Mouse (Mus musculus) cerebellum, postnatal 10 days (tissue): Measurements from ENCODE around the gene Por.

Source experiments
- DNase-seq, 2 experiments: peaks; one replicate each; pipeline ENCODE4 v3.0.0; 2021; ENCODE audit warnings: mixed read lengths in 2 of 2

Gene Por

GRCm38 (mm10) chr5:135729351-135729750 is 59.5 kb downstream of the Por start:
- DNase-seq, result no peak

DNA sequence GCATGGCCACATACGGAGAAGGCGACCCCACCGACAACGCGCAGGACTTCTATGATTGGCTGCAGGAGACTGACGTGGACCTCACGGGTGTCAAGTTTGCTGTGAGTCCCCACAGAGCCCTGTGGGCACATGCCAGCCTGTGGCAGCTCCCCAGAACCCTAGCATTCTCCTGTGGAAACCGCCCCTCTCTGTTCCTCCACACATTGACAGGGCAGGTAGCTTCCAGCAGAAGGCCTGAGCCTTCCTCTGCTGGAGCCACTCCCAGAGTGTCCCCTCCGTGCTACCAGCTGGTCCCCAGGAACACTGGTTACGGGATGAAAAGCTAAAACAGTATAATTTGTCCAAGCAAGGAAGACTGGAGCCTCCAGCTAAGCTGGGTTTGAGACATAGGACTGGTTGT is 60.4 kb downstream of the Por start:
- no peak for DNase-seq

GRCm38 (mm10) chr5:135730916-135731315 is 61.1 kb downstream of the Por start:
- DNase-seq, result no peak

GRCm38 (mm10) chr5:135731322-135731721 is 61.5 kb downstream of the Por start:
- no peak for DNase-seq

DNA sequence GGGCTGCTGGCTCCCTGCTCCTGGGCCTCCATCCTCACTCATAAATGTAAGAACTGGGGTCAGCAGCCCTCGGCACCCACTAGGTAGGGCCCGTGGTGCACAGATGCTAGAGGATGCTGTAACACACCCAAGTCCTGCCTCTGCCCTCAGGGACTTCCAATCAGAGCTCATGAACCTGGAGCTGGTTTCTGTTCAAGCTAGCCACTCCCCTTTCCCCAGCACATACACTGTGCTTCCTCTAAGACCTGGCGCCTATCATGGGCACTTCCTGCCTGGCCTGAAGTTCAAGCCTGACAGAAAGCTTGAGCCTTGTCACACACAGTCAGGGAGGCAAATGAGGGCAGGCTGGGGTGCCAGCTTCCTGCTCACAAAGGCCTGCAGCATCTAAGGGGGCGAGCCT is 63.2 kb downstream of the Por start:
- DNase-seq, result no peak

- peak in 1 of 2 experiments; percentile 17 for DNase-seq
These were observed 64.3 kb downstream of the Por start for GRCm38 (mm10) chr5:135734057-135734680.

DNA sequence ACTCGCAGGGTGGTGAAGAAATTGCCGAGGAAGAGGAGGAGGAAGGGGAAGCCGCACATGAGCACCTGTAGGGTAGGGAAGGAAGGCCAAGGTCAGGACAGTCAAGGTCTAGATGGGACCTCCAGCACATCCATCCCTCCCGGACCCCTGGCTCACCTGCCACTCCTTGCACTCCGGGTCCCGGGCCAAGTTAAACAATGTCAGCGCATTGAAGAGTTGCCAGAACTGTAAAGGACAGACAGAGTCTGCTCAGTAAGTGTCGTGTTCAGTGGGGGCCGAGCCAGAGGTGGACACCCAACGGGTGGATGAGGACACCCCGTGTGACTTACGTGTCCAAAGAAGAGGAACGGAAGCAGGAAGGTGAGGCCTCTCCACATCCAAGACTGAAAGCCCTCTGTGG is 65.9 kb downstream of the Por start:
- no peak for DNase-seq

- DNase-seq, result no peak
These were observed 66.7 kb downstream of the Por start for GRCm38 (mm10) chr5:135736544-135736943.

DNA sequence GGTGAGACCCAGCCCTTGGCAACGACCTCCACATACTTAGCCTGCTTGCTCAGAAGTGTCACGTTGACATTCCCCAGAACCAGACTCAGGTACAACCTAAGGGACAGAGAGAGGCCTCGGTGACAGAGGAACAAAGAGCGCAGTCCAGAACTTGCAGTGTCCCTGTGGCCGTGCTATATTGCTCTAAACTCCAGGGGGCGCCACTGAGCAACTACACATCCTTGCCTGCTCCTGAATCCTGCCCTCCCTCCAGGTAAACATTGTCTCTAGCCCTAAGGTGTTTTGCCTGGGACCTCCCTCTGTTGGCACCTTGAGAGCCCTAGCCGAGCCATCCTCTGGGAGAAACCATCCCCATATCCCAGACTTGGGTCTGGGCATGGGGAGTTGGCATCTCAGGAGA is 67.3 kb downstream of the Por start:
- DNase-seq, result no peak

DNA sequence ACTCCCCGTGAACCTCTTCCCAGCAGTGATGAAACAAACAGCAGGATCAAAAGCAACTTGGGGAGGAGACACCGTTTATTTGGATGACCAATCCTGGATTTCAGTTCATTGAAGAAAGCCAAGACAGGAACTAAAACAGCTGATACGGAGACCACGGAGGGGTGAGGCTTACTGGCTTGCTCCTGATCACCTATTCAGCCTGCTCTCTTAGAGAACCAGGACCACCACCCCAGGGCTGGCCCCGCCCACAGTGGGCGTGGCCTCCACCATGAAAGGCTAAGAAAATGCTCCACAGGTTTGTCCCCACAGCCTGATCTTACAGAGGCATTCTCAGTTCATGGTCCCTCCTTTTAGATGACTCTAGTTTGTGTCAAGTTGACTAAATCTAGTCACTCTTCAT is 68.4 kb downstream of the Por start:
- DNase-seq, result no peak

DNA sequence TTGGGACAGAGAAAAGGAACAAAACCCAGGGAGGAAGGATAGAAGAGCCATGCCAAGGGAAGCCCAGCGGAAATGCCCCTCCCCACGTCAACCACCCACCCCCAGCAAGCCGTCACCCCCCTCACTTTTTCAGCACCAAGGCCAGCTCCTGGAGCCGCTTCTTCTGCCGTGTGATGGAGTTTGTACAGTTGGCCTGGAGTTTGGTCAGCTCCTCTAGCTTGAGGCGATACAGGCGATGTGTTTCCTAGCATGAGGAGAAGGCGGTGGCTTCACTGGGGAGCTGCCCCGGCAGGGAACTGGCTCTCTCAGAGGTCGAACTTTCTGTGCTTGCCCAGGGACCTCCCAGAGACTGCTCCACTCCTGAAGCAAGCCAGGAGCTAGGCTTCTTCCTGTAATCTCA is 72.3 kb downstream of the Por start:
- DNase-seq, result no peak

DNA sequence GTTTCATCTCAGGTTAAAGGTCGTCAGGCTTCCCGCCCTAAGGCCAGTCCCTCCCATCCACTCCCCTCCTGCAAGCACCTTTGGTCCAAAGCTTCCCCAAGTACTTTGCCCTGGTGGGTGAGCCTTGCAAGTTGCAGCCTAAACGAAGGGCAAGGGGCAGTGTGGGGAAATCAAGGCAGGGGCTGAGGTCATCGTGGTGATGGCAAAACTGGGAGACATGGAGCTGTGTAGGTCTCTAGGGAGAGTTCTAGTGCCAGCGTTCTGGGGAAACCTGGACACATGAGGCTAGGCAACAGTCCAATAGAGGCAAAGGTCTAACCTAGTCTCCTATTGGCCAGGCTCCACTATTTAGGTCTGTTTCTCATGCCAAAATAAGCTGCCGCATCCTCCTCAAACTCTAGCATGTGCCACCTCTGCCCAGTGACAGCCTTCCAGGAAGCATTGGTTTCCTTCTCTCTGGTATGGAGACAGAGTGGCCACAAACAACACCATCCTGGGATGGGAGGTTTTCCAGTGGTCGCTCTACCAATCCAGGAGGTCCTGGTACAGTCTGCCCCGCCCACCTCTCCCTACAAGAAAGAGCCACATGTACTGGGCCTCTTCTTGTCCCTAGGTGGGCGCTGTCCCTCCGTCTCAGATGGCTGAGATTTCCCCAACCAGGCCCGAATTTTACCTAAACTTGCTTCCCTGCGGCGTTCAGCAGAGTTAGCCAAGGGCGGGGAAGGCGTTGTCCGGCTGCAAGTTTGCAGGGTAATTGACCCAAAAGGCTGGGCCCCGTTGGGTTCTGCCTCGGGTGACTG is 73.3 kb downstream of the Por start:
- peak; percentile 53 to 59 for DNase-seq

GRCm38 (mm10) chr5:135743741-135744609 is 74.1 kb downstream of the Por start, which contains the start of gene Tmem120a:
Gene Tmem120a, minus strand, starts transcription at chr5:135744448.
- peak; percentile 96 to 97 for DNase-seq

- DNase-seq, result no peak
These were observed 74.9 kb downstream of the Por start for GRCm38 (mm10) chr5:135744742-135745141.

- no peak for DNase-seq
These were observed 81.2 kb downstream of the Por start for GRCm38 (mm10) chr5:135751041-135751440.

GRCm38 (mm10) chr5:135751595-135751994 is 81.8 kb downstream of the Por start:
- DNase-seq, result no peak

DNA sequence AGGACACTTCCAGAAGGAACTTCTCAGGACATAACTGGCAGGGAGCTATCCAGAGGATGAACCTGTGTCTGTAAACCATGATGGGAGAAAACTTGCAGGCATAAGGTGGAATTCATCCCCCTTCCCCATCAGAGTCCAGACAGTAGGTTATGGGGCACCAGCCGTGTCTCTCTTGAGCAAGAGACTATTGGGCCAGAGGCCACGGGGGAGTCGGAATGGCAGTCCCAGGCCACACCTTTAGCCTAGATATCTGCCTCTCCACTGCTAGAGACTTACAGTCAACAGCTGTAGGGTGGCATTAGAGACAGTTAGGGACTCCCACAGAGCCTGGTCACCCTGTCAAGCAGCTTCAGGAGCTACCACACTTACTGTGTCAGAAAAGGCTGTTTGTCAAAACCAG is 92.0 kb downstream of the Por start:
- no peak for DNase-seq

DNA sequence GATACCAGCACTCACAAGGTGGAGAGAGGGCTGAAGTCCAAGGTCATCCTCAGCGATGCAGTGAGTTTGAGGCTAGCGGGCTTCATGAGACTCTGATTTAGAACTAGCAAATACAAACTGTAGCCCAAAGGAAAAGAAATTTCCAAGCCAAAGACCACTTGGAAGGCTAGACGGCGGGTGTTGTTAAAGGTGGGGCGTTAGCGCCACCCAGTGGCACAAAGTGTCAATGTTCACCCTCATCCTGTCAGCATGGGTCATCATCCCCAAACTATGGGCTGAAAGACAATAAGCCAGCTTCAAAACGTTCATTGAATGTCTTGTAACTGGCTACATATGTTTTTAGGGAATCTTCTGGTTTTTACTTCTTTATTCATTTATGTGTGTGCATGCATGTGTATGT is 93.7 kb downstream of the Por start:
- peak; percentile 87 to 90 for DNase-seq

GRCm38 (mm10) chr5:135764971-135765370 is 95.1 kb downstream of the Por start:
- no peak for DNase-seq

- DNase-seq, result no peak
These were observed 102.7 kb downstream of the Por start for GRCm38 (mm10) chr5:135772519-135772918.

GRCm38 (mm10) chr5:135776546-135776945 is 106.7 kb downstream of the Por start:
- DNase-seq, result peak; percentile 54 to 56

- DNase-seq, result no peak
These were observed 108.1 kb downstream of the Por start, which contains the start of gene Styxl1 for GRCm38 (mm10) chr5:135777796-135778470. Gene Styxl1, minus strand, starts transcription at chr5:135778385.
